Mouse (Mus musculus) CH12.LX (cell line): ENCODE measurements at regions not wholly inside any gene's neighbourhood (a gene's known extent, or its start where the extent isn't known, plus 50 kb on each side); places are given as distances from the start of the nearest gene placed in this dataset.

ENCODE experiments used
- DNase-seq: peaks from one replicate; pipeline ENCODE4 v3.0.0-alpha.2; 2013; ENCODE audit errors: extremely low read depth
- H3K27ac ChIP-seq: 2 replicates; pipeline ENCODE4 v1.5.1; 2012; ENCODE audit warnings: low read depth, mild to moderate bottlenecking, control low read depth, moderate library complexity; ENCODE audit not compliant: insufficient read depth
- H3K27me3 ChIP-seq: replicated peaks from 2 replicates; pipeline ENCODE3; 2012; ENCODE audit warnings: inconsistent platforms
- H3K36me3 ChIP-seq, 2 experiments: replicated peaks in 1 of 2; 2 replicates each; pipeline versions ENCODE3 to v1.6.1; 2012; ENCODE audit warnings: inconsistent platforms in 1 of 2, low read length in 1 of 2, mild to moderate bottlenecking in 1 of 2, mixed read lengths in 1 of 2, moderate library complexity in 1 of 2; ENCODE audit not compliant: control insufficient read depth in 1 of 2, insufficient read depth in 1 of 2
- H3K4me1 ChIP-seq, 2 experiments: 2 replicates each; pipeline ENCODE4 v1.6.1; 2012; ENCODE audit warnings: inconsistent platforms in 1 of 2, moderate library complexity in 1 of 2; ENCODE audit not compliant: insufficient read depth in 2 of 2, control insufficient read depth in 1 of 2
- H3K4me2 ChIP-seq: 2 replicates; pipeline ENCODE4 v1.6.1; 2012; ENCODE audit warnings: low read depth, mild to moderate bottlenecking, control low read depth; ENCODE audit not compliant: poor library complexity, insufficient read depth, severe bottlenecking
- H3K4me3 ChIP-seq, 3 experiments: fragments of 150-350 bp in 1 of 3; sonication (generic) in 1 of 3; replicated peaks in 1 of 3; 2 replicates each; pipeline versions ENCODE3 to v1.5.1; 2011 to 2012; ENCODE audit warnings: low read depth in 2 of 3, low read length in 2 of 3, mild to moderate bottlenecking in 2 of 3, moderate library complexity in 2 of 3, control low read depth in 1 of 3, improper control_type of control experiment in 1 of 3, inconsistent platforms in 1 of 3, mixed read lengths in 1 of 3; ENCODE audit not compliant: poor library complexity in 1 of 3
- H3K79me2 ChIP-seq: replicated peaks from 2 replicates; pipeline ENCODE4 v1.6.1; 2012; ENCODE audit warnings: mild to moderate bottlenecking, moderate library complexity; ENCODE audit not compliant: control insufficient read depth, poor library complexity, insufficient read depth, severe bottlenecking; ENCODE audit errors: extremely low read depth
- H3K9ac ChIP-seq: 2 replicates; pipeline ENCODE4 v1.6.1; 2012; ENCODE audit warnings: low read depth, mild to moderate bottlenecking, control low read depth, moderate library complexity; ENCODE audit not compliant: insufficient read depth
- H3K9me3 ChIP-seq: replicated peaks from 2 replicates; pipeline ENCODE3; 2012; ENCODE audit warnings: low read length, inconsistent platforms, mixed read lengths
- CHD2 ChIP-seq: IDR thresholded peaks from 2 replicates; pipeline ENCODE4 v1.6.1; 2011; ENCODE audit warnings: low read length, improper control_type of control experiment
- E2F4 ChIP-seq: IDR thresholded peaks from 2 replicates; pipeline ENCODE4 v1.6.1; 2011; ENCODE audit warnings: low read depth, low read length, improper control_type of control experiment; ENCODE audit not compliant: insufficient replicate concordance
- ETS1 ChIP-seq: conservative IDR thresholded peaks from 2 replicates; pipeline ENCODE4 v1.6.1; 2012; ENCODE audit warnings: low read depth, mild to moderate bottlenecking, inconsistent platforms, low read length, improper control_type of control experiment, moderate library complexity
- GABPA ChIP-seq: IDR thresholded peaks from 2 replicates; pipeline ENCODE4 v1.6.1; 2012; ENCODE audit warnings: low read depth, low read length, improper control_type of control experiment, inconsistent platforms; ENCODE audit not compliant: insufficient replicate concordance
- HCFC1 ChIP-seq: IDR thresholded peaks from 2 replicates; pipeline ENCODE4 v1.6.1; 2012; ENCODE audit warnings: low read depth, mild to moderate bottlenecking, inconsistent platforms, low read length, improper control_type of control experiment
- JUND ChIP-seq: conservative IDR thresholded peaks from 2 replicates; pipeline ENCODE4 v1.6.1; 2011; ENCODE audit warnings: low read depth, low read length, improper control_type of control experiment
- KAT2A ChIP-seq: IDR thresholded peaks from 2 replicates; pipeline ENCODE4 v1.6.1; 2012; ENCODE audit warnings: low read length, improper control_type of control experiment, inconsistent platforms; ENCODE audit not compliant: insufficient replicate concordance
- MAX ChIP-seq: IDR thresholded peaks from 2 replicates; pipeline ENCODE4 v1.6.1; 2011; ENCODE audit warnings: low read length, improper control_type of control experiment
- MAZ ChIP-seq: IDR thresholded peaks from 2 replicates; pipeline ENCODE4 v1.6.1; 2012; ENCODE audit warnings: low read depth, mild to moderate bottlenecking, inconsistent platforms, low read length, improper control_type of control experiment, moderate library complexity
- MXI1 ChIP-seq: IDR thresholded peaks from 2 replicates; pipeline ENCODE4 v1.6.1; 2011; ENCODE audit warnings: mild to moderate bottlenecking, low read depth, low read length, improper control_type of control experiment
- MYC ChIP-seq: IDR thresholded peaks from 2 replicates; pipeline ENCODE4 v1.6.1; 2011; ENCODE audit warnings: low read depth, mild to moderate bottlenecking, improper control_type of control experiment, low read length
- NELFE ChIP-seq: IDR thresholded peaks from 2 replicates; pipeline ENCODE4 v1.6.1; 2011; ENCODE audit warnings: low read depth, low read length, improper control_type of control experiment
- POLR2A ChIP-seq: IDR thresholded peaks from 2 replicates; pipeline ENCODE4 v1.6.1; 2011; ENCODE audit warnings: low read depth, mild to moderate bottlenecking, improper control_type of control experiment, low read length
- RAD21 ChIP-seq: IDR thresholded peaks from 2 replicates; pipeline ENCODE4 v1.6.1; 2011; ENCODE audit warnings: low read depth, mild to moderate bottlenecking, low read length, improper control_type of control experiment, moderate library complexity
- RCOR1 ChIP-seq: conservative IDR thresholded peaks from 2 replicates; pipeline ENCODE4 v1.6.1; 2012; ENCODE audit warnings: low read depth, mild to moderate bottlenecking, inconsistent platforms, low read length, improper control_type of control experiment
- SIN3A ChIP-seq: IDR thresholded peaks from 2 replicates; pipeline ENCODE4 v1.6.1; 2012; ENCODE audit warnings: low read length, improper control_type of control experiment, inconsistent platforms
- SMC3 ChIP-seq: IDR thresholded peaks from 2 replicates; pipeline ENCODE4 v1.6.1; 2011; ENCODE audit warnings: low read depth, low read length, improper control_type of control experiment
- TBP ChIP-seq: conservative IDR thresholded peaks from 2 replicates; pipeline ENCODE4 v1.6.1; 2011; ENCODE audit warnings: low read depth, low read length, improper control_type of control experiment
- TCF12 ChIP-seq: IDR thresholded peaks from 2 replicates; pipeline ENCODE4 v1.6.1; 2014; ENCODE audit warnings: low read depth, mild to moderate bottlenecking, inconsistent platforms, low read length, improper control_type of control experiment
- UBTF ChIP-seq: IDR thresholded peaks from 2 replicates; pipeline ENCODE4 v1.6.1; 2012; ENCODE audit warnings: low read depth, mild to moderate bottlenecking, inconsistent platforms, low read length, improper control_type of control experiment, moderate library complexity
- USF1 ChIP-seq: IDR thresholded peaks from 2 replicates; pipeline ENCODE4 v1.6.1; 2014; ENCODE audit warnings: low read depth, mild to moderate bottlenecking, inconsistent platforms, low read length, improper control_type of control experiment
- USF2 ChIP-seq: conservative IDR thresholded peaks from 2 replicates; pipeline ENCODE4 v1.6.1; 2011; ENCODE audit warnings: low read depth, low read length, improper control_type of control experiment
- ZKSCAN1 ChIP-seq: IDR thresholded peaks from 2 replicates; pipeline ENCODE4 v1.6.1; 2012; ENCODE audit warnings: low read depth, inconsistent platforms, low read length, improper control_type of control experiment, borderline replicate concordance
- ZMIZ1 ChIP-seq: IDR thresholded peaks from 2 replicates; pipeline ENCODE4 v1.6.1; 2012; ENCODE audit warnings: low read depth, mild to moderate bottlenecking, inconsistent platforms, low read length, improper control_type of control experiment
- dilution Hi-C: fragments of 300-500 bp; cut with MboI; formaldehyde crosslinking; loops from 2 replicates; pipeline ENCODE4 v1.14.3; 2020; ENCODE audit warnings: low sequenced_read_pairs; ENCODE audit not compliant: extremely low pct_unique_long_range_greater_than_20kb, extremely low pct_ligation_motif_present
- in situ Hi-C: fragments of 300-500 bp; cut with MboI; formaldehyde crosslinking; loops from 3 replicates; pipeline ENCODE4 v1.14.3; 2019; ENCODE audit warnings: low sequenced_read_pairs, low pct_ligation_motif_present, low pct_unique_long_range_greater_than_20kb, mixed read lengths

DNA sequence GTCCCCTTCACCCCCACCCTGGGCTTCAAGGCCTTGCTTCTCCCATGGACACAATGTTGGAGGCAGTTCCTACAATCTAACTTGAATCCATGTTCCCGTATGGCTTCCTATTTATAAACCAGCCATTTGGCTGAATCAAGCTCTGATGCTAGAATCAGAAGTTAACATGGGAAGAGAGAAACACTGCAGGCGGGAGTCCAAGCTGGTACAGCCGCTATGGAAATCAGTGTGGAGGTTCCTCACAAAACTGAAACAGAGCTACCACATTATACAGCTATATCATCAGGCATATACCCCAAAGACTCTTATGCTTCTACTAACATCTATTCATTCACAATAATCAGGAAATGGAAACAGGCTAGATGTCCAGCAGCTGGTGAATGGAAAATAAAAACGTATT is 106.7 kb upstream of the Pik3r1 start:
- TF ChIP-seq RCOR1 (no peak), MAZ (no peak), UBTF (no peak), JUND (no peak), TCF12 (no peak), E2F4 (no peak), CHD2 (no peak), ZKSCAN1 (no peak), MYC (no peak), USF2 (no peak), NELFE (no peak), TBP (no peak), MAX (no peak)
- in situ Hi-C loops = no loop called here
- Histone ChIP-seq H3K4me3 (no peak overlapping the region), H3K27ac (no peak overlapping the region), H3K9ac (no peak overlapping the region), H3K36me3 (no peaks in the 10 kb centered on the region), H3K79me2 (no peaks in the 10 kb centered on the region), H3K4me1 (peaks cover 15 to 24% of the 10 kb centered on the region in 2 experiments), H3K4me2 (no peak overlapping the region), H3K9me3 (no peaks in the 10 kb centered on the region), H3K27me3 (no peaks in the 10 kb centered on the region)
- dilution Hi-C loops = no loop called here
- no peak for DNase-seq

DNA sequence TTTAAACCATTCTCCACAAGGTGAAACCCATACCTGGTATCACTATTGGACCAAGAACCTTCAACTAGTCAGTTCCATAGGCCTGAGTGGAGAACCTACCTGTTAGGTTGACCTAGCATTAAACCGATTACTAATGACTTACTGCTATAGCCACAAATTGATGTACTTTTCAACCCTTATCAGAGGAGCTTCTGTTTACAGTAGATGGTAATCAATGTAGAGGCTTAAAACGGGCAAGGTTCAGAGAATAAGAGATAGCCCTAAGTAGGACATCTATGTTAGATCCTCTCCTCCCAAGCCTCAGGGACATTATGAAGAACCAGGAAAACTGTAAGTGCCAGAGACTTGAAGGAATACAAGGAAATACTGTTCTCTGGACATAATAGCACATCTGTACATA is 108.1 kb upstream of the Pik3r1 start:
- H3K36me3 ChIP-seq = no peaks in the 10 kb centered on the region
- H3K4me3 ChIP-seq = no peak overlapping the region
- H3K4me2 ChIP-seq = no peak overlapping the region
- no peak overlapping the region for H3K27ac ChIP-seq
- in situ Hi-C loops = no loop called here
- H3K4me1 ChIP-seq = peaks cover 16 to 31% of the 10 kb centered on the region in 2 experiments
- DNase-seq = no peak
- H3K9ac ChIP-seq = no peak overlapping the region
- no peak for TF ChIP-seq TCF12
- no peaks in the 10 kb centered on the region for H3K79me2 ChIP-seq
- no peaks in the 10 kb centered on the region for H3K9me3 ChIP-seq
- dilution Hi-C loops = no loop called here
- H3K27me3 ChIP-seq = no peaks in the 10 kb centered on the region

DNA sequence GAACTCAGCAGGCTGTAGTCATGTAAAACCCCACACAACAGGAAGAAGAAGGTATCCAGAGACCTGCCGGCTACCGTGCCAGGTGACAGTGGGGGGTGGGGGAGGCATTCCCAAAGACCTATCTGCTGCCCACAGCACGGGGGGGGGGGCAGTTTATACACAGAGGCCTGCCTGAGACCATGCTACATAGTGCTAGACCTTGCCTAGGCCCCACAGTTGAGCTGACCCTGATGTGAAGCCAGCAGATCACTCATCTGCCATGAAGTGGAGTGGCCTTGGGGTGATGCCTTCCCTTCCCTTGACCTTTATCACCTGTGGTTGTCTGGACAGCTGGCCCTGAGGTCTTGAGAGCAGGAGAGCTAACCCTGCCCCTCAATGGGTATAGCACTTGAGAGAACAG is 108.6 kb upstream of the Pik3r1 start:
- Histone ChIP-seq H3K4me3 (no peak overlapping the region), H3K9ac (no peak overlapping the region), H3K4me1 (peaks cover 16 to 31% of the 10 kb centered on the region in 2 experiments), H3K27ac (no peak overlapping the region), H3K36me3 (no peaks in the 10 kb centered on the region), H3K27me3 (no peaks in the 10 kb centered on the region), H3K9me3 (no peaks in the 10 kb centered on the region), H3K79me2 (no peaks in the 10 kb centered on the region), H3K4me2 (no peak overlapping the region)
- in situ Hi-C loops (no loop called here), dilution Hi-C loops (no loop called here)
- TF ChIP-seq SIN3A (no peak), KAT2A (no peak), POLR2A (no peak), HCFC1 (no peak), MAZ (no peak), MXI1 (no peak), JUND (no peak), ETS1 (no peak), GABPA (no peak), RAD21 (no peak), ZKSCAN1 (no peak), ZMIZ1 (no peak), CHD2 (no peak), SMC3 (no peak), USF1 (no peak), TCF12 (no peak), NELFE (no peak)
- no peak for DNase-seq
